Mouse (Mus musculus): ENCODE measurements around the gene Snx29.

Snx29 gene

DNA sequence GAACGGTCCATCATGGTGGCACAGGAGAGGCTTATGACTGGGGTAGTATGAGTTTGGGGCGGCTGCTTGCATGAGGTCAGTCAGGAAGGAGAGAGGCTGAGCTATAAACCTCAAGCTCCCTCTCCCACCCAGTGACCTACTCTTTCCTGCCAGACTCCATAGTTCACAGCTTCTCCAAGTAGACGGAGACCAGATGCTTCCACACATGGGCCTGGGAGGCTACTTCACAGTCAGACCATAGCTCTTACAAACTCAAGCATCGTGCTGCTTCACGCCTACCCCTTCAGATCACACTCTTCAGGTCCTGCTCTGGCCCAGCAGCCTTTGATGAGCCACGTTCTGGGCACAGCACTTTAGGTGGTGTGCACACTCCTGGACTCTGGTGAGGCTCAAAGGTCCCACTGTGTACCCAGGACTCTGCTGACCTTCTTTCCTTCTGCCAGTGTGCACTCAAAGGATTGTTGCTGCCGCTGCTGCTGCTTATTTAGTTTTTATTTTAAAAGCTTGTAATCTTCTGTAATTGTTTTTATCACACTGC, 313.6 kb downstream of the Snx29 start:
- no peak for DNase-seq (ENCODE audit: low spot score in 2 of 2)

DNA sequence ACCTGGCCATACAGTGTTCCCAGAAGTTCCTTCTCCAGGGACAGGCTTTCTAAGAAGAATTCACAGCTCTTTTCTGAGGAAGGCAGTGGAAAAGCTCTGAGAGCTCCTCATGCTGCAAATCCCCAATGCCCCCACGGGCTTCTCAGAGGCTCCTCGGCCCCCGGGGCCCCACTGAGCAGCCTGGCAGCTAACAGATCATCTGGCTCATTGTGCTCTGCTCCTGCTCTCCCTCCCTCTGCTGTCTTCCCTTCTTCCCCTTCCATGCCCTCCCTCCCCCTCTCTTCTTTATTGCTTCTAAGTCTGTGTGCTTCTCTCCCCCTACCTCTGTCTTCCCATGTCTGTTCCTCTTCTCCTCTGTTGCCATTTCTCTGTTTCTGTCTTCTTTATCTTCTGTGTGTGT, 314.2 kb downstream of the Snx29 start:
- no peak for DNase-seq (ENCODE audit: low spot score in 2 of 2)

DNA sequence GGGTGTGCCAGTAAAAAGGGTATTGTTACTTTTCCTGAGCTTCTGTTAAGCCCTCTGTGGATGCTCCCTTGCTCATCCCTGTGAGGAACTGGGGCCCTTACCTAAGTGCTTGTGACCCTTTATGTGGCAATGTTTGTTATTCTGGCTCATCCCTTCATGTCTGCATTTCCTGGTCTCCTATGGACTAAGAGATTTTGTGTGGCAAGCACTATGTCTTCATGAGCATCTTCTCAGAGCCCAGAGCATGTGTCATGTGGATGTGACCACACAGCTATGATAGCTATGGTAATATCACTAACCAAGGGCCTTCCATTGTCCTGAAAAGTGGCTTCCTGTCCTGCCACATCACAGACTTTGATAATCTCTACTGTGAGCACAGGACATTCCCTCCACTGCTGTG, 315.1 kb downstream of the Snx29 start:
- DNase-seq (ENCODE audit: low spot score in 2 of 2) = no peak

DNA sequence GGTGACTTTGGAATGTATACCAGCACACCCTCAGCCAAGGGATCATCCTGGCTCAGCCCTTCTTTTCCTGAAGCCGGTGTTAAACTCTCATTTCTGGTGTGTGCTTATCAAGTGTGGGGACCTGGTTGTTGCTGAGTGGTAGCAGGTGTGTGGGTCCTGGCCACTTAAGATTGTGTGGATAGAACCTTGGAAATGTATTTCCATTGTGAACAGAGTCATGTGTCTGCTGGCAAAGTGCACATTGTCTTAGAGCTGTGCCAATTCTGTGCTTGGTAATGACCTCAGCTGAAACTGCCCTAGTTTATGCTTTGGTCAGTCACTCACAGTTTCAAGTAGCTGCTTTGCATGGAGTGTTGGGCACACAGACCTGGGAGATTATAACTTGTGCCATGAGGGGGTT, 316.0 kb downstream of the Snx29 start:
- no peak for DNase-seq (ENCODE audit: low spot score in 2 of 2)

DNA sequence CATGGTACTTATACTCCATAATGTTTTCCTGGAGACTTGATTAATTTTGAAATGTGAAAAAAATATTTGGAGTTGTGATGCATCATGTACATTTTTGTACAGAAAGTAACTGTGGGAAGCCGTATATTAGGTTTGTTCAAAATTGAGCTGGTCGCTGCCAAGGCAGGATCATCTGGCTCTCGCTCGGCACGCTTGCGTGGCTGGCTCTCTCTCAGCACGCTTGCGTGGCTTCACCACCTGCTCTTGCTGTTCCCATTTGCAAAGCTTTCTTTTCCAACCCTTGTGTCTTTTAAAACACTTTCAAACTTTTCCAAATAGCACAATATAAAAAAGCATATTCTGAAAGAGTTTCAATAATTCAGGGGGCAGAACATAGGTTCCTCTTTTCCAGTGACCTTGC, 317.2 kb downstream of the Snx29 start:
- DNase-seq (ENCODE audit: low spot score in 2 of 2) = no peak

DNA sequence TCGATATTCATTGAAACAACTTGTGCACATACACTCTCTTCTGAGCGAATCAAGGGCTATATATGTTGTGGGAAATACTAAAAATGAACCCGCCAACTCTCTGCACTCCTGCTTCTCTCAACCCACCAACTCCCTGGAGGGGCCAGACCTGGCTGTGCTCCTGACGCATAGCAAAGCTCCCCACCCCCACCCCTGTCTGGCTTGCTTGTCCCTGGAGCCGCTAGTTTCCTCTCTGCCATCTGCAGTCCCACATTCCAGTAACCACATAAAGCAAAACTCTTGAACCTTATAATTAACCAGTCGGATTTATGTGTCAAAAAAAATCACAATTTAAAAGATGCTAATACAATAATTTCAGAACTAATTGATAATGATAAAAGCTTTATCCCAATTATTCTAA, 320.9 kb downstream of the Snx29 start:
- no peak for DNase-seq (ENCODE audit: low spot score in 2 of 2)

DNA sequence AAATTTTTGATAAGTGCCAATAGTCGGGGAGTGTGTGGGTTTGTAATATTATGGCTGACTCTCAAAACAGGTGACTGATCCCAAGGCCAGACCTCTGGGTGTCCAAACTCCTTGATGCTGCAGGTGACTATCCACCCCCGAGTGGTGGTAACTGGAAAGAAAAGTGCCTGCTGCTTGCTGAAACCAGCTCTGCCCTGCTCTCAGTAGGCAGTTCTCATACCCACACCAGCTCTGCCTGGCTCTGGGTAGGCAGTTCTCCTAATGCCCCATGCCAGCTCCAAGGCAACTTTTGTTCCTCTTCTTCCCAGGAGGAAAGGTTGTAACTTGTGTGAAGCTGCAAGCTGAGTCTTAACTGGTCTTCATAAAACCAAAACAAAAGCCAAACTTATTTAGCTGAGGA, 321.7 kb downstream of the Snx29 start:
- DNase-seq (ENCODE audit: low spot score in 2 of 2) = no peak

DNA sequence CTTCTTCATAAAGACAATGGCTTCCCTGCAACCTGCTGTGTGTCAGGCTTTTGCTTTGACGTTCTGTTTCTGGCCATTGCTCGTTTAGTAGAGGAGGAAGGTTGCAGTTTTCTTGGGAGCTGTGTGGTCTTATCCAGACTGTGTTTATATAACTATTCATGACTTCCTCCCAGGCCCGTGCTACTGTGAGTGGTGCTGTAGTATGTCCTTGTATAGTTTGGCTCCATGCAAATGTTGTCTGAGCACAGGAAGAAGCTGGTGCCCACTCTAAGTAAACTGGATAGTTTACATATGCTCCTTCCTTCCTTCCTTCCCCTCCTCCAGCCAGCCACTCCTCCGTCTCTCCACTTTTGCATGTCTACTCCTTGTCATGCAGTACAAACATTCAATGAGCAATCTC, 323.0 kb downstream of the Snx29 start:
- DNase-seq (ENCODE audit: low spot score in 2 of 2) = no peak

DNA sequence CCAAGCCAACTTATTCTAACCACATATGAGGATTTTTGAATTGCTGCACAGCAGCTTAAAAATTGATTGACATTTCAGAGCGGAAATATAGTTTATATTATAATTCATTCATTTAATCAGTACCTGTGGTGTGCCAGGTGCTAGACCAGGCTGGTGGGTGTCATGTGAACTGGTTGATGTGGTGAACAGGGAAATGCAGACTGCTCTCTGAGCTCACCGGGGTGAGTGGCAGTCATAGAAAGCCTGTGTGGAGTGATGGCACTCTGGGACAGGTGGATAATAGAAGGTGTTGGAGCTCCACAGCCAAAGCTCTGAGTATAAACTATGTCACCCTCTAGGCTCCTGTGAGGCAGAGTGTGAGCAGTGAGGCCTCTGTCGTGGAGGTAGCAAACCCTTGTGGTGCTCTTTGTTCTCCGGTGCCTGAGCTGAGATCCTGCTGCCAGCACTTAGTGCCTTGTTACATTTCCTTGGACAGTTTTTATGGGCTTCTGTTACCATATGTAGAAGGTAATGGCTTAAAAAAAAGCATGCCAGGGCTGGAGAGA, 324.1 kb downstream of the Snx29 start:
- DNase-seq (ENCODE audit: low spot score in 2 of 2) = no peak

DNA sequence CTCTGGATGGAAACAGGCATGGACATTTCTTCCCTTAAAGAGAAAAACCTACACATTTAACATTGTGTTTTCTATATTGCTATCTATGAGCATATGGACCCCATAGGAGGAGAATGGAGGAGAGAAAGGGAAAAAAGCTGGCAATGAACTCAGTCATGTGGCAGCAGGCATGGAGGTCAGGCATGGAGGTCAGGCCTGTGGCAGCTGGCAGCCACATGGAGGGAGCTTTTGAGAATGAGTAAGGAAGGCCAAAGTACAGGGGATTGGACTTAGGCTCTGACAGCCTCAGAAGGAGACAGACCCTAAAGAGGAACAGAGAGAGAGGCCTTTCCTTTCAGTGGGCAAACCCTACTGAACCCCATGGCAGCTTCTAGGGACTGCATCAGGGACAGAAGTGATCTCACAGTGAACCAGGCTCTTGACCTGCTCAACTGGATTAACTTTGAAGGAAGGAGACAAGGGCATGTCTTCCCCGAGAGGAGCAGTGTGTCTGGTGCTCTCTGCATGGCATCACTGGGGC, 325.5 kb downstream of the Snx29 start:
- no peak for DNase-seq (ENCODE audit: low spot score in 2 of 2)

DNA sequence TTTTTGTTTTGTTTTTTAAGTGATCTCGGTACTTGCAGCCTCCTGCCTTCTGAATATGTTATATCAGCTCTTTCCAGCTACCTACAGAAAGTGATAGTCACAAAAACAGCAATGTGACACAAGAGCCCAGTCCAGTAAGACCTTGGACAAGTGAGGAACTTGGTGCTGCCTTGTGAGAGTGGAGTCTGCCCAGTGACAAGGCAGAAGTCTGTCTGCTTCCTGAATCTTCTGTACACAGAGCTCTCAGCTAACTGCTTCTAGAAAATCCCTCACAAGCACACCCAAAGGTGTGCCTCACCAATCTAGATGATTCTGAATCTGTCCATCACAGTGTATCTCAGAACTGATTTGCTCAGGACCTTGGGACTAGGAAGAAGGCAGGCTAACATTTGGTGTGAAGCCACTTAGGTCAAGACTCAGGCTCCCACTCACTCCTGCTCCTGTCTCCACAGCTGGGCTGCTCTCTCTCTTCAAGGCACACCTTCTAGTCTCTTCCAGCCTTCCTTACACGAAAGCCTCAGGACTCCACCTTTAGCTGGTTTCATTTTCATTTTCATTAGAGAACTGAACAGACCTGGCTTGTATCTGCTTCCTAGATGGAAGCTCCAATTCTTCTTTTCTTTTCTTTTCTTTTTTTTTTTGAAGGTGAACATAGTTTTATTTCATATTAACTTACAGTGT, 330.1 kb downstream of the Snx29 start:
- DNase-seq (ENCODE audit: low spot score in 2 of 2) = no peak

DNA sequence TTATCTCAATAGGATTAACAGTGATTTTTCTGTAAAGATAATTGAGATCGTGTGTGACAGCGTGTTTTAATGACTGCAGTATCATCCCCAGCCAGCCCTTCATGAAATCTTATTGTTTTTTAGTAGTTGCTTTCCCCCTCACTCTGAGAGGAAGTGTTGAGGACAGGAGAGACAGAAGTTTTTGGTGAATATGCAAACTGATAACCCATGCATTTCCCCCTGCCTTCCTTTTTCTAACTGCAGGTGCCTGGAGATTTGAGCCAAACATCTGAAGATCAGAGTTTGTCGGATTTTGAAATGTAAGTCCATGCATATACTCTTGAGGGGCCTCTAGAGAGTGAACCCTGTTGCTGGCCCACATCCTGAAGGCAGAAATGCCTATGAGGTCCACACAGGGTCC, 333.2 kb downstream of the Snx29 start:
- no peak for DNase-seq (ENCODE audit: low spot score in 2 of 2)

DNA sequence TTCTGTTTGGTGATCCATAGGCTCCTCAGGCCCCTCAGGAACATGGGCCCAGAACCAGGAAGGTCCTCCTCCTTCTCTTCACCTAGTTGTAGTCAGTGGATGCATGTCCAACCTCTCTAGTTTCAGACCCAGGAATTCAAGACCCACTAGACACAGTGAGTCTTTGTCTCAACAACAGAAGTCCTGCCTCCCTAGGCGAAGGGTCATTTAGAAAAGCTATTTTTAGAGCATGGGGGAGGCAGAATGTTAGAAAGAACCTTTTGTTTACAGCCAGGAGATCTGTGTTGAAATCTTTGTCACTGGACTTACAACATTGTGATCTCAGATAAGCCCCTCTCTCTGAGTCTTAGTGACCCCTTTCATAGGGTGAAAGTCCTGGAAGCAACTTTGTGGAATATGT, 334.4 kb downstream of the Snx29 start:
- DNase-seq (ENCODE audit: low spot score in 2 of 2) = no peak

DNA sequence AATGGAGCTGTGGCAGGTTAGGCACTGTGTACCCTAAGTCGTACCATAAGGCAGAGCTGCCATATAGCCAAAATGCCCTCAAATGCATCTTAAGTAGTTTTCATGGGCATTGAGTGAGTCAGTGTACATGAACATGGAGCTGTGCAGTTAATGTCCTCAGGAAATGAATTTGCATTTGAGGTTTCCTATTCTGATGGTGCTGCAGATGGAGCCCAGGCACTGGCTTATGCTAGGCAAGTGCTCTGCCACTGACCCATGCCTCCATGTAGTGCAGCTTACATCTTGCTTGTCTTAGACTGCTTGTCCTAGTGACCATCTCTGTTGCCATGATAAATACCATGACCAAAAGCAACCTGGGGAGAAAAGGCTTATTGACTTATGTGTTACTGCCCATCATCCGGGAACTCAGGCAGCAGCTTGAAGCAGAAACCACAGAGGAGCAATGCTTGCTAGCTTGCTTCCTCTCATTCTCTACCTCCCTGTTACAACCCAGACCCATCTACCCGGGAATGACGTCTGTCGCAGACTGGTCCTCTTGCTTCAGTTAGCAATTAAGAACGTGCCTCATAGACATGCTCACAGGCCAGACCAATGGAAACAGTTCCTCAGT, 336.5 kb downstream of the Snx29 start:
- no peak for DNase-seq (ENCODE audit: low spot score in 2 of 2)

DNA sequence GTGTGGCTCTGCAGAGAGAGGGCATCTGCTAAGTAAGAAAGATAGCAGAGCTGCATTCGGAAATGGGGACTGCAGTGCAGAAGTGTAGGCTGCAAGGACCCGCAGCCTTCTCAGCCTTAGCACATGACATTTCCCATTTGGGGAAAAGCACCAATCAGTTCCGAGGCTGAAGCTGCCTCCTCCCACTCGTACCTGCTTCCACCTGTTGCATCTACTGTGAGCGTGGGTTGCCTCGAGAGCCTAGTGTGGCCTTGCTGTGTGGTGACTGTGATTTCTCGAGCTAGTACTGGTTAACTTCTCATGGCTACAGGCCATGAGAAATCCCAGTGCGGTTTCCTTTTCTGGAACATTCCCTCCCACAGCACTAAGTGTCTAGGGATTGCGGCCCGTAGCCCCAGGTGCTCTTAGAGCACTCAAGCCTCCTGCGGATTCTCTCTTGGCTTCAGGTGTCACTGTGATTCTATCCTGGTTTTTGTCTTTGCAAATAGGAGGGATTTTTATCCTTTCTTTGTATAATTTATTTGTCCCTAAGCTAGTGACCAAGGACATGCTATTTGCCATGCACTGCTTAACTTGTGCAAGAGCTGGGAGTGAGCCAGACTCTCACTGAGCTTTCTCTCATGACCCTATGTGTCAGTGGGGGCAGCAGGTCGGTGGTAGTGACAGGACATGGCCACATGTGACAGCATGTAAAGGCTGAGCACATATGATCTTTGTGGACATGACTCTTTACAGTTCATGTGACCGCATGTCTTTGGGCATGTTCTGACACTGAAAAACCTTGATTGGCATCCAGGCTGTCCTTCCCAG, 342.4 kb downstream of the Snx29 start:
- no peak for DNase-seq (ENCODE audit: low spot score in 2 of 2)

DNA sequence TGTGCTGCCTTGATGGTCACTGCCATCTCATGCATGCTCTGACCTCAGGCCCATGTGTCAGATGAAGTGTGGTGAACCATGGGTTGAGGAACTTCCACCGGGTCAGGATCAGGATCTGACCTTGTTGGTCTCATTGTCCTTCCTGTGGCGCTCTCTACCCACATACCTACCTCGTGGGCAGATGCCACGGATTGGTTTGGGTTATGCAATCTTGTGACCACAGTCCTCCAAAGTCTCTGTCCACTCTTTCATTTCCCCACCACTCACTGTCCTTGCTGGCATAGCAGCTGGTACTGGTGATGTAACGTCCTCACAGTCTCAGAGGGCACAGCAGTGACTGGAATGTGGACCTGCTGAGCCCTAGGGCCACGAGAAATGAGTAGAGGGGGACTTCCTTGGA, 343.2 kb downstream of the Snx29 start:
- DNase-seq (ENCODE audit: low spot score in 2 of 2) = no peak

DNA sequence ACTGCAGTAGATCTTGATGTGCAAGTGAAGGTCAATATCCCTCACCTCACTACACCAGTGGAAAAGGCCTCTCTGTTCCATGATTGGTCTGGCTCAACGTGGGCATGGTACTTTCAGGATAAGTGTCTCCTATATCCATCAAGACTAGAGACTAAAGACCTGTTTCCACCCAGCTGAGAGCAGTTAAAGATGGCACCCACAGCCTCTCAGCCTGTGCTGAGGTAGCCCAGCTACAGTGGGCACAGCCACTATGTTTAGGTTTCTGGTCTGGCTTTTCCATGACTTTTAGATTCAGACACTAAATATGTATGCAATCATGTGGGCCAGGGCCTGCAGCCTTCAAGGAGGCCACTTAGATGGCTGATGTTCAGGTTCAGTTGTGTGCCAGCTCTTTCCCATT, 345.7 kb downstream of the Snx29 start:
- DNase-seq (ENCODE audit: low spot score in 2 of 2) = no peak

DNA sequence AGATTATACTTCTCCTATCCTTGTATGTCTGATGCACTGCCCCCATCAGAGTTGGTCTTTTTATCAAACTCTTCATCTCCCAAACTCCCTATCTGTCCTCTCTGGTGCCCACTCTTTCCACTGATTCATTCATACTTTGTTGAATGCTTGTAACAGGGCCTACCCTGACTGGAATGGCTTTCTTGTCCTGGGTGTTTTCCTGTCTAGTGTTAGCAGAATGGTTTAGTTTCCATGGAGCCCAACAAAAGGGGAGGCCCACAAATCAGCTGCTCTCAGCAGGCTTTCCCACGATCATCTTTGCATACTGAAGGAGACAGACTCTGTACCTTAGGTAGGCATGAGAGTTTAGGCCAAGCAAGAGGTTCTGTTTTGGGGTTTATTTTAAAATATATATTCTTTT, 346.2 kb downstream of the Snx29 start:
- DNase-seq (ENCODE audit: low spot score in 2 of 2) = no peak

DNA sequence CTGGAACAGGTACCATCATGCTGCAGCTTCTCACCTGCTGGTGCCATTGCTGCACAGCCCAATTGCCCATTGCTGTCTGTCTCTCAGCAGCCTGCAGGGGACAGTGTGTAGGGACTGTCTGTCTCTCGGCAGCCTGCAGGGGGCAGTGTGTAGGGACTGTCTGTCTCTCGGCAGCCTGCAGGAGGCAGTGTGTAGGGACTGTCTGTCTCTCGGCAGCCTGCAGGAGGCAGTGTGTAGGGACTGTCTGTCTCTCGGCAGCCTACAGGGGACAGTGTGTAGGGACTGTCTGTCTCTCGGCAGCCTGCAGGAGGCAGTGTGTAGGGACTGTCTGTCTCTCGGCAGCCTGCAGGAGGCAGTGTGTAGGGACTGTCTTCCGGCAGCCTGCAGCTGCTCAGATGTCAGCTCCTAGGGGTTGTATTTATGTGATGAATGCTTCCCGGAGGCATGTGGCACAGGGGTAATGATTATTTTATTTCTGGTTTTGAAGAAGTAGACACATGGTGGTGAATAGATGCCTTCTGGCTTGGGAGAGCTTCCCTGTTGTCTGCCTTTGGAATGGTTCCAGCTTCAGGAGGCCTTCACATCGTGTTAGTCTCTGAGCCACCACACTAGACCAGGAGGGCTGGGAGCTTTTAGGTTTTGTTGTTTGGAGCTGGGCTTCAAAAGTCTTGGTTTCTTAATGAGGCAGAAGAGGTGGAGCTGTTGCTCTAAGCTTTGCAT, 347.7 kb downstream of the Snx29 start:
- DNase-seq (ENCODE audit: low spot score in 2 of 2) = peak in 1 of 2 experiments; percentile 13

DNA sequence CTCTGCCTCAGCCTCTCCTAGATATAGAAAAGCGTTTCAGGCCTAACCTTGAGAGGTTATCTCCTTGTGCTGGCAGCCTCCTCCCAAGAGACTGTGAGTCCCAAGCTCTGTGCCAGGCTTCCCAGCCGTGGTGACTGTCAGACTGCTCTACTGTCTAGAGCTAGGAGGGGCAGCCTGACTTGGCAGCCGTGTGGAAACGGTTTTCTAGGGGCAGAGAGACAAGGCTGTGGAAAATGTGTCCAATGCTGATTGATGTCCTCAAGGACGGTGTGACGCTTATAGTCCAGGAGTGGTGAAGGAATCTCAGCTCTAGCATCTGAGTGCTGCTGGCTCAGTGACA, 348.2 kb downstream of the Snx29 start:
- DNase-seq (ENCODE audit: low spot score in 2 of 2) = no peak

DNA sequence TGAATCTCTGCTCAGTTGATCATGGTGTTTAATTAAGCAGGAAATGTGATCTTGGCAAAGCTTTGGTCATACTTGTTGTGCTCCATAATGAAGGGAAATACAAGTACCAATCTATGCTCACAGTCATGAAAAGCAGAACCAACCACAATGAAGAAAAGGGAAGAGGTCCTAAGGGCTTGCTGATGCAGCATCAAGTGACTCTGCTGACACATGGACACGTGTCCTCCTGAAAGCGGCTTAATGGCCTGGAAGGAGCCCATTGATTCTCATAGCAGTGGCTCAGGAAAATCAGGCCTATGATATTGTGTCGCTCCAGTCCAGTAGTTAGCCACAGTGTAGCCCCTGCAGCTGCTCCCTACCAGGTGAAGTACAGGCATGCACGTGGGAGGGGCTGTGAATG, 353.3 kb downstream of the Snx29 start:
- DNase-seq (ENCODE audit: low spot score in 2 of 2) = no peak

DNA sequence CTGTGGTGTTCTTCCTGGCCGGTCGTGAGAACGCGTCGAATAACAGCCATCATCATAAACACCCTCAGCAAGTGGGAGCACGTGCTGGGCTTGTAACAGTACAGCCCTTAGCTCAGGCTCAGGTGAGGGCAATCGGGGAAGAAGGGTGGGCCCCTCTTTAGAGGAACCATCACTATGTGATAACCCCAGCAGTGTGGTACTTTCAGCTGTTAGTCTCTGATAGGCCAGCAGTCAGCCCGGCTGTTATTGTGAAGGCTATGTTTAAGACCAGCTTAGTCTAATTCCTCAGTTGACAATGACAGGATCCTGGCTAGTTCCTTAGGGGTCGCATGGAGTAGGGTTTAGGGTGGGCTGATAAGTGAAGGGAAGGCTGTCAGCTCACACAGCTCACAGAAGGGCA, 362.6 kb downstream of the Snx29 start:
- no peak for DNase-seq (ENCODE audit: low spot score in 2 of 2)

All from spleen, postnatal 14 days (tissue).